Mouse (Mus musculus) mouse trophoblast stem cell (cell line): ENCODE data around the gene Vmn1r231.

Experiments
- in situ Hi-C, 2 experiments: fragments of 300-500 bp; cut with MseI, MboI; formaldehyde crosslinking; loops; 2 replicates in 1 of 2; 3 replicates in 1 of 2; pipeline ENCODE4 v1.15.1; 2025

Vmn1r231 gene

GRCm38 (mm10) chr17:20904991-20905390 lies at the start of gene Vmn1r231:
Gene Vmn1r231, minus strand, starts transcription at chr17:20905091.
- in situ Hi-C loops: no loop called here

- in situ Hi-C loops: no loop called here
These were observed 41.7 kb upstream of the Vmn1r231 start for GRCm38 (mm10) chr17:20946636-20947035.

DNA sequence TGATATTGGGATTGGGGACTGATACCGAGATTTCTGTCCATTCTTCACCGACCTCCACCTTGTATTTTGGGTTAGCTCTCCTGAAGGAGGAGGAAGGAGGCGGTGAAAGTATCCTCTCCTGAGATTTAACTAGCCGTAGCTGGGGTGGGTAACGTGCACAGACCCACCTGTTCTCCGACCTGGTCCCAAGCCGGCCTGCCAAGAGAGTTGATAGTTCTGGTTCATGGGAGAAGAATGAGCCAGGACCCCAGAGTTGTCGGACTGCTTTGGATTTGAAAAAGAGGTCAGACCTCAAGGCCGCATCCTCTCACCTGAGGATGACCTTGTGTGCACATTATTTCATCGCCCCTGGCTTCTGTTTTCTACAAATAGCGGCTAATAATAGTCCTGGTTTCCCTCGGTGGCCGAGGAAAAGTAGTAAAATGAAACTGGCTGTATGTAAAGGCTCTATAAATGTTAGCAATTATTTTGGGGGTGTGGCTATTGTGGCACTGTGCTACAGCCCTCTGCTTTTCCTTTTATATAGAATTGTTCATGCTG lies 41.2 kb upstream of the Vmn1r231 start:
- in situ Hi-C loops: no loop called here

DNA sequence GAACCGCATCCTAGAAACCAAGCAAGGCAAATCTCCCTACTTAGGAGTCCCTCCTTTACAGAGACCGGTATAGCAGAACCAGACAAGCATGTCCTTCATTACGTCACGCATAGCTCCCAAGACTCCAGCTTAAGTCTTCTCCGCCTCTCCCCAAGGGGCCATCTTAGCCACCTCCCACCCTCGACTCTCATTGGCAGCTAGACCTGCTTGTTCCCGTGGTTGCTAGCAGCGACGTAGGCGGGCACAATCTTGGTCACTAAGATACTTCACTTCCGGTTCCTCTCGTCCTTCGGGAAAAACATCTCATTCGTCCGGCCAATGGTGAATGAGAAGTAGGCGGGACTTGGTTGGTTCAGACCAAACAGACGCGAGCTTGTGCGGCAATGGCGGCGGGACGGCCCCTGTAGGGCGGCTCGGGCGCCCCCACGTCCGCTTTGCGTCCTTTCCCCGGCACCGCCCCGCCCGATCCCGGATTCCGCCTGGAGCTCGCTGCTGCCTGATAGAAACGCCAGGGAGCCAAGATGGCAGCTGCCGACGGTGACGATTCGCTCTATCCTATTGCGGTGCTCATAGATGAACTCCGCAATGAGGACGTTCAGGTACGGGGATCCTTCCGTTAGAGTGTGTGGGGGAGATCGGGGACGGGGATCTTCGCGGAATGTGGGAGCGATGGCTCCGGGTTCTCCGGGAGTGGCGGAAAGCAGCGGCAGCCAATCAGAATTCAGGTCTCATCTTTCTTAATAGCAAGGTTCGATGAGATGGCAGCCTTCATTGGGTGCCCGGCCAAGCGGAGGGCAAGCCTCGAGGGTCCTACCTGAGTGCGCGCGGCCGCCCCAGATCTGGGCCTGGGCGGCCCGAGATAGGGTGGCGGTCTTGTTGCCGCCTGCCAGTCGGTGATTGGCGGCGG lies 40.3 kb upstream of the Vmn1r231 start, which contains the start of gene Ppp2r1a:
Gene Ppp2r1a (plus strand): TSS at position 327 of the 907 bp plus-strand sequence.
- in situ Hi-C loops: no loop called here

DNA sequence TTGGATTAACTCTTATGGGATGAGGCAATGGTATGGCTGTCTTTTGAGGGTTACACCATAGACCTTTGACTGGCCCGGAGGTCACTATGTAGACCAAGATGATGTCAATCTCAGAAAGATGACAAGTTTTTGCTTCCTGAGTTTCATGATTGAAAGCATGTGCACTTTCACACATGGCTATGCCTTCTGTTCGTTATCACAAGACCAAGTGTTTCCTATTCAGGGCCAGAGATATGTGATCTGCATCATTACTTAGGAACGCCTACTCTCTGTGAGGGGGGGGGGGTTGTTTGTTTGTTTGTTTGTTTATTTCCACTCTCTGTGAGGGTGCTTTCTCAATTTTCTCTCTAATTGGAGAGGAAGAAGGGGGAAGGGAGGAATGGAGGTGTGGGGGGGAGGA lies 39.3 kb upstream of the Vmn1r231 start:
- in situ Hi-C loops: no loop called here

DNA sequence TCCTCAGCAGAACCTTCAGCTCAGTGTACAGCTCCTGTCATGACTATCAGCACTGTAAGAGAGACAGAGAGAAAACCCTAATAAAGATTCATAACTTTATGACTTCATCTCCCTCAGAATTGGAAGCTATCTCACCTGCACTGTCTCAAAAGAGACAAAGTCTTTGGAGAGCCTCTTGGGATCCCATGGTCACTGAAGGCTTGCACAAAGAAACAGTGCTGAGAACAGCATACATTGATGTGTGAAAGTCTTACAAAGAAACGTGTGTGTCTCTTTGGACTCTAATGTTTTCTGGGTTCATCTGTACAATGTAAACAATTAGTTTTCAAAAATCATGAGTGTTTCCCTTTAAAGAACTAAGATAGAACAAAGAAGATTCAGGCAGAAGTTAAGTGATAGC lies 14.7 kb upstream of the Vmn1r231 start, which contains the start of gene Vmn1r232:
Gene Vmn1r232 (minus strand): TSS at position 101 of the 400 bp plus-strand sequence.
- in situ Hi-C loops: no loop called here

- in situ Hi-C loops: no loop called here
These were observed 64.7 kb downstream of the Vmn1r231 start, which contains the start of gene Vmn1r230 for GRCm38 (mm10) chr17:20840144-20840543. Gene Vmn1r230, plus strand, starts transcription at chr17:20840444.
